Mouse (Mus musculus) retina, postnatal 1 day (tissue): ENCODE results near the gene Tcp1.

Experiments used
- DNase-seq: peaks from one replicate; pipeline ENCODE4 v3.0.0-alpha.2; 2012

Gene Tcp1

DNA sequence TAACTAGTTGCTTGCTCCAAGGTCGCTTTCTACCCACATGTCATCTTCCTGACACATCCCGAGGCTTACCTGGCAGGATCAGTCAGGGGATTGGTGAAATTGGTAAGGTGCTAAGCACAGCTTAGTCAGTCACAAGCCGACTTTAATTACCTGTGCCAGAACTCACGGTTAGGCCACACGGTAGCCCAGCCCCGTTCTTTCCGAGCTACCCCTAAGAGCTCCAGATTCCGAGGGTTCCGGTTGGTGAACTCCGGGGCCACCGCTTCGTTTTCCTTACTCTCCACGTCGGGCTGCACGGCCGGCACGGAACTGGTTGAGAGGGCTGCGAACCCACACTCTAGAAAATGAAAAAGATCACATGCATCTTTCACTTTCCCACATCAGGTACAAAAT, at the start of gene Tcp1:
Tcp1 (plus strand) TSS at position 214 of the 393 bp plus-strand sequence.
- DNase-seq, result no peak

DNA sequence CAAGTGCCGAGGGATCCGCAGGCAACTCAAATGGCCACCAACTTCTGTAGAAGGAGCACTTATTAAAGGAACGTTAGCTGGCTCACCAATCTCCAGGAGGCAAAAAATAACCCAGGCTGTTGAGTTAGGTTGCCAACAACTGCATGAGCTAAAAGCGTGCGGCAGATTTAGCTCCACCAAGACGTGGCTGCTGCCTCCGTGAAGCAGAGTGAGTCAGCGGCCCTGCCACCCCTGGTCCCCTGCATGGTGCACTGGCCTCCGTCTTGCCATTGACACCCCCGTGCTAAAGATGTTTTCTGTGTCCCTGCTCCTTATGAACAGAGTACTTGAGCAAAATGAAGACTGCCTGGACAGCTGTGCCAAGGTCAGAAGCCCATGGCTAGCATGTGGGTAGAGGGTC, 48.6 kb upstream of the Tcp1 start:
- DNase-seq, result no peak

DNA sequence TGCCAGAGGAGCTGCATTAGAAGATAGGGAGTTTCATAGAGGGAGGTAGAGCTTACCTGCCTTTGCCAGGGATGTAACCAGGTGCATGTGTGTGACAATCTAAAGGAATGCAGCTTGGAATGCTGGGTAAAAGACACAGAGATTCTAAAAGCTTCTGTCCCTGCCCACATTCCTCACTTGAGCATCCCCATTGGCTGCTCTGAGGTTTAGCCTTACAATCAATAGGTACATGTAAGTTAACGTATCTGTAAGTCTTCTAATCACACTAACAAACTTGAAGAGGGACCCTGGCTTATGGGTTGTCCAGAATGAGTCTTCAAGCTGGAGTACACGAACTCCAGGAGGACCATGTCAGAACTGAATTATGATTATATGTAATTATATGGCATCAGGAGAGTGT, 47.5 kb upstream of the Tcp1 start, which contains the start of gene Mas1:
Mas1 (minus strand) TSS at position 101 of the 400 bp plus-strand sequence.
- no peak for DNase-seq

DNA sequence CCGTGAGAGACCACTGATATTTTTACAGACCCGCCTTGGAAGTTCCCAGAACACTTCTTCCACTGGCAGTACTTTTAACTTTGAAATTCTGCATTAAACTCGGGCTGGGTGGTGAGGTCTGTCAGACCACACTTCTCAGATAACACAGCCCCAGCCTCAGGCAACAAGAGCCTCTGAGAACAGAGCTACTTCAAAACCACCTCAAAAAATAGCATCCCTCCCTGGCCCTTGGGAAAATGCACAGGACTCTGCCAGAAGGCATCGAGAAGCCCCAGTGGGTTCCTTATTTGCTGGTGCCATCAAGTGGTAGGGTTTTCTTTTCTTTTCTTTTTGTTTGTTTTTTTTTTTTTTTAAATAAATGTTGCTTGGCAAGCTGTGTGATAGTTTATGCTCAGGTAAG, 46.9 kb upstream of the Tcp1 start:
- no peak for DNase-seq

DNA sequence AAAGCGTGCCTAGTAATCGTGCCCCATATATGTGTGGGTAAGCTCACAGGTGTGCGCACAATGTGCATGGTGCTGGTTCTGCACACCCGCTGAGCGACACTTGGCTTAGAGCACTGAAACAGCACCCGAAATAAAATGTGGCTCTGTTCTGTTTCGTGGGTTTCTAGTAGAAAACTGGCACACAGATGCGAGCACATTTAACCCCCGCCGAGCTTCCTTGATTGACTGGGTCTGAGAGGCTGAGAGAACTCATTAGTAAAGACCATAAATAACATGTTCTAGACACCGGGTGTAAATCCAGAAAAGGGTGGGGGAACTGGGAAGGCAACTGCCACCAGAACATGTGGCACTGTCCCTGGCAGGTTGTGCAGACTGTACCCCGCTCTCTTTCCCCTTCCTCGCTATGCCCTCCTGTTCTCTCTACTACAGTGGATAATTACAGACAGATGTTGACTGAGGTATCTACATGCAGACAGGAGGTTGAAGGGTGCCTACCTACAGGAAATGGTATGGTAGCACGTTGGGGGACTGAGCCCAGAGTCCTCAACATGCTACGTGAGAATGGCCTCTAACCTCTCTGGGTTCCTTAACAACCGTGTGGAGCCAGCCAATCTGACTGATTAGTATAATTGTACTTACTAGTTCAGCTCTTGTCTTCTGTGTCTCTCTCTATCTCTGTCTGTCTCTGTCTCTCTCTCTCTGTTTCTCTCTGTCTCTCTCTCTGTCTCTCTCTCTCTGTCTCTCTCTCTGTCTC, 43.0 kb upstream of the Tcp1 start:
- no peak for DNase-seq

GRCm38 (mm10) chr17:12875734-12876133, 39.8 kb upstream of the Tcp1 start, which contains the start of gene Mrgprh:
Mrgprh (plus strand) TSS chr17:12876034.
- no peak for DNase-seq

- peak; percentile 84 for DNase-seq
Measured at GRCm38 (mm10) chr17:12880178-12880577, 35.3 kb upstream of the Tcp1 start.

DNA sequence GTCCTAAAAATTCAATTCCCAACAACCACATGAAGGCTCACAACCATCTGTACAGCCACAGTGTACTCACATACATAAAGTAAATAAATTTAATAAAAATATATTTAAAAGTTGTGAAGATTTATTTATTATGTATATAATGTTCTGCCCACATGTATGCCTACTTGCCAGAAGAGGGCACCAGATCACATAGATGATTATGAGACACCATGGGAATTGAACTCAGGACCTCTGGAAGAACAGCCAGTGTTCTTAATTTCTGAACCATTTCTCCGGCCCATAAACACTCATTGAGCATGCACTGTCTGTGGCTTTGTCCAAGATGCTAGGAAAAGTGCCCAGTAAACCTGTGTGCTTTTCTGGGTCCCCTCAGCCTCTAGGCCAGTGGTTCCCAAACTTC, 34.3 kb upstream of the Tcp1 start:
- no peak for DNase-seq

DNA sequence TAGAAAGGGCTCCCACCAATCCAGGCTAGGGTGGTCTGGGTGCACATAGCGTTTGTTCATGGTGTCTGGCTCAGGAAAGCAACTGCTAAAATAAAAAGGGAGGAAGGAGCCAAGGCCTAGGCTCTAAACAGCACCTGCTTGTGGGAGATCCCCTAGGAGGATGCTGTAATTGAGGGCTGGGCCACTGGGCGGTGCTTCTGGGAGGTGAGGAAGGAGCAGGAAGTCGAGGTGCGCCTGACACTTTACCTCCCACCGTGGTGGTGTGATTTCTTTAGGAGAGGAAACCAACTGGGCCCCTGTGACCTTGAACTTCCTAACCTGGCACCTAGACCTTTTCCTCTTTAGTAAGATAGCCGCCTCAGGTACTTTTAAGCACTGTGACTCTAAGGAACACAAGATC, 28.9 kb upstream of the Tcp1 start:
- no peak for DNase-seq

DNA sequence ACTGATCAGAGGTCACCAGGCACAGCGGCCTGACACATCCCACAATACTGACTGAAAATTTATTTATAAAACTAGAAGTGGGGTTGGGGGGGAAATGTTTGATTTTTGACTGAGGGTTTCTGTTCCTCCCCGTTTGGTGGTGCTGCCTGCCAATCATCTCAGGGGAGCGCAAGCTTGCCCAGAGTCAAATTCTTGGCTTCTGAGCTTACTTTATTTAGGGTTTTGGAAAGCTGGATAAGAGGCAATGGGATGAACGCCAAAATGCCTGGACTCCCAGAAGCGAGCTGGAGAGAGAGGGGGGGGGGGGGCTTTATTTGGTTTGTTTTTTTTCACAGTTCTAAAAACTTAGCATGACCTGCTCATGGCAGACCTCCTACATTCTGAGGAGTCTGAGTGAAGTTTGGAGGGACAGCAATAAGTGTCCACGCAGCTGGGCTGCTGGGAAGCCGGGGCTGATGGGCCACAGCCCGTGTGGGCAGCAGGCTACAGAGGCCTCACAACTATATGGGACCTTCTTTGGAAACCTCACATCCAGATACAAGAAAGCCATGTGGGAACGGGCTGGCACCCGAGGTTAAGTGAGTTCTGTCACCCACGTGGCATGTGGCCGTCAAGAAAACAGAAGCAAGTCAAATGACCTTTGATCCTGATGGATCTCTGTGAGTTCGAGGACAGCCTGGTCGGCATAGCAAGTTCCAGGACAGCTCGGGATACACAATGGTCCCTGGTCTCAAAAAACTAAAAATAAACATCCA, 28.3 kb upstream of the Tcp1 start:
- DNase-seq, result no peak

- no peak for DNase-seq
Measured at GRCm38 (mm10) chr17:12891054-12891453, 24.4 kb upstream of the Tcp1 start.

DNA sequence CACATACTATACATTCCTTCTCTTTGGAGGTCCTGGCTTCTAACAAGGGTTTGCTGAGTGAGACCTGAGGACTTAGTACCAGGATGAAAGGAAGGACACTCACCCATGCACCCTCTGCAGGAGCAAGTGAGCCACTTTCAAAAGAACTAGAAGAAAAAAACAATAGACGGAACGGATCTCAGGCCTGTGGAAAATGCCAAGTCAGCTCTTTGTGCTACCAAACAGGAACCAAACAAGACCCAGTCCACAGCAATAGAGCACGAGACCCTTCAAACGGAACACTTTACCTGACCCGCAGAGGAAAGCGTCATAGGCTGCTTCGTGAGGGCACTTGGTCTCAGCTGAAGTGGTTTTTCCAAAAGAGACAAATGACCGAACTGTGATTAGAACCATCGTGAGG, 23.5 kb upstream of the Tcp1 start:
- no peak for DNase-seq

DNA sequence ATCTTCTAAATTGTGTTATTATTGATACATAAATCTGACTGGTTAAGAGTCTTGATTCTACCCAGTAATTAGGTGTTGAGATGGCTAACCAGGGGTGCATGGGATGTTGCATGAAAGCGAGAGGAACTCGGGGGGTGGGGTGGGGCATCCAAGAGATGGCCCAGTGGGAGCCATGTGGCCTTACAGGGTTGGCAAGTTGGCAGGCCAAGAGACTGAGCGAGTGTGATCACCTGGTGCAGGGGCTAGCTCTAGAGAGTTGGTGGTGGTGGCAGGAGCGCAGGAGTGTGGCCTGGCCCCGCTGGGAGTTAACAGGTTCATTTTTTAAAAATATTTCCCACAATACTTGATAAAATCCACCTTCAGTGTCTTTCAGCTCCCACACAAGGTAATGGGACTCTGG, 17.8 kb upstream of the Tcp1 start:
- no peak for DNase-seq

- peak; percentile 10 for DNase-seq
Measured at GRCm38 (mm10) chr17:12898607-12899006, 16.9 kb upstream of the Tcp1 start.

DNA sequence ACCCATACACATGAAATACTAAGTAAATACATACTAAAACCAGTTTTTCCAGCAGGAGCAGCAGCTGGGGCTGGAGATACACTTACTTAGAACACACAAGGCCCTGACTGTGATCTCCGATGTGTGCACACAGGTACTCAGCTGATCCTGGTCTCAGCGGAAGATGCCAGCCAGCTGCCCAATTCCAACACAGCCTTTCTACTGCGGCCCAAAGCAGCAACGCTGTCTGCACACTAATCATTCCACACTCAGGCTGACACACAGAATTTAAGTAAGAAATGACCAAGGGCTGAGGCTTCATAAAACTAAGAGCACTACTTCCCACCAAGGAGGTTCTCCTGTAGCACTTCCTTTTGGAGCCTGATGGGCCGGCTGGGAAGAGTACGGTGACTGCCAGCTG, 13.2 kb upstream of the Tcp1 start:
- DNase-seq, result no peak

DNA sequence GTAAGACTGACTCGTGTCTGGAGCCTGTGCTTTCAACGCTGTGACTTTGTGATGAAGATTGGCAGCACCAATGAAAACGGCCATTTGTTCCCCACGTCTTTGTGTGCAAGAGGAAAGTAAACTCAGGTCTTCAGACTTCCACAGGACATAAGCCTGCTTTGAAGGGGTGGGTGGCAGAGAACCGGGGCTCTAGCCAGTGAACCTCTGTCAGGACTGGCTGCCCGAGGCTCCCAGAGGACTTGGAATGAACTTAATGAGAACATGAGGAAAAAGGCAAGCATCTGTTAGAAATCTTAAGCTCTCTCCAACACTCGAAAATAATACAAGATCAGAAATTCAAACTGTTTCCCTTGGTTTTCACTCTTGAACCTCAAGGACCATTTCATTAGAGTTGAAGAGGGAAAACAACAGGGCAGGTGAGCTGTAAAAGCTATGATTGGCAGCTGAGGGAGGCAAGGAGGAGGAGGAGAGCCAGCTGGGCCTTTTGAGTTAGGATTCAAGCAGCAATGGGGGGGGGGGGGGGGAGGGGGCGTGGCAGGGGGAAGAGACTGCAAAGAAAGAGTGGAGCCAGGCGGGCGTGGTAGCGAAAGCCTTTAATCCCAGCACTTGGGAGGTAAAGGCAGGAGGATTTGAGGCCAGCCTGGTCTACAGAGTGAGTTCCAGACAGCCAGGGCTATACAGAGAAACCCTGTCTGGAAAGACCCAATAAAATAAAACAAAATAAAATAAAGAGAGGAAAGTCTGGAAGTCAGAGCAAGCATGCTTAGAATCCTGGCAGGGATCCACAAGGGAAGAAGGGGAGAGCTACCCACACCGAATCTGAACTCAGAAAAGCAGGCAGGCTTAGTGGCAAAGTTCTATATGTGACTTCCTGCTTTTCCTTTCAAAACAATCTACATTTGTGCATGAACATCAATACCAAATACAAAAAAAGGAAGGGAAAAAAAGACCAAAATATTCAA, 11.8 kb upstream of the Tcp1 start:
- DNase-seq, result no peak

GRCm38 (mm10) chr17:12904349-12904748, 11.2 kb upstream of the Tcp1 start:
- DNase-seq, result no peak

DNA sequence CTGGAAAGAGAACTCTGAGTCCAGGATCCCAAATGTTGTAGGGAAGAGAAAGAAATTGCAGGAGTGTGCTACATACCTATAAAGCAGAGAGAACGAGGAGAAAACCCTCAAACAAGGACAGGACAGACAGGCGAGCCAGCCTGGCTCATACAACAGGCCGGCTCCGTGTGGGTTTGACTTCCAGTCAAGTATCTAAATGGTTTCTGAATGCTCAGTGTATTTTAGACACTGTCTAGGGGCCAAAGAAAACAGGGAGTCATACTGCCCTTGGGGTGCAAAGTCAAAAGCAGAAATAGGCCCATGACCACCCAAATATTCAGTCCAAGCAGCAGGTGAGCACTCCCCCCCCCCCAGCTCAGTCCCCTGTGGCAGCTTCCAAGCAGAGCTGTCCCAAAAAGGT, 9.7 kb upstream of the Tcp1 start:
- no peak for DNase-seq

GRCm38 (mm10) chr17:12906436-12906835, 9.1 kb upstream of the Tcp1 start:
- DNase-seq, result no peak

DNA sequence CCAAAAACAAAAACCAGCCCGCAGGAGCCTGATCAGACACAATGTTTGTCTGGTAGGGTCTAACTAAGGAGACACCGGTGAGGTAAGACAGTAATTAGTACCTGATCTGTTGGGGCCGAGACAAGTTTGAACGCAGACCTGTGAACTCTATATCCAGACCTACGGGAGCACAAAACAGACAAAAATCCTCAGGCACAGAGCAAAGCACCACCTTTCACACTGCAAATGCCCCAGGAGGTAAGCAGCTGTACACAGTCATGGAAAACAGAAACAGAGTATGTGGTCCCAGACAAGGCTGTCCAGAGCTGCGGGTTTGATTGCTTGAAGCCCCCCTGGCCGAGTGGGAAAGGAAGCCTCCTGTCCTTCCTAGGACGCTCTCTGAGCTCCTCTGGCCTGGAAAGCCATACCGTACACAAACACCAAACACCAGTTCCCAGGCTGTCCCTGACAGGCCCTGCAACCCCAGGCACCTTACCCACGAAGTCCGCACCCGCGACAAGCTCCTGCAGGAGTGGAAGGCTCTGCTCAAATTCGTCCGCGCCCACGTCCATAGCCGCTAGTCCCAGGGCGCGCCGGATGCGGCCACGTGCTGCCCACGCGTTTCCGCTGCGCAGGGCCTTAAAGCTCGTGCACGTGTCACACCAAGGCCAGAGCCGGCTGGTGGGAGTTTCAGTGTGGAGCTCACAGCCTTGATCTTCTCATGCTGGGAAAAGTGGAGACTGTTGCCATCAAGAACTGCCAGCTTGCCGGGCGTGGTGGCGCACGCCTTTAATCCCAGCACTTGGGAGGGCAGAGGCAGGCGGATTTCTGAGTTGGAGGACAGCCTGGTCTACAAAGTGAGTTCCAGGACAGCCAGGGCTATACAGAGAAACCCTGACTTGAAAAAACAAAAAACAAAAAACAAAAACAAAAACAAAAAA, 5.9 kb upstream of the Tcp1 start, which contains the start of gene Pnldc1:
Pnldc1 (minus strand) TSS at position 870 of the 920 bp plus-strand sequence.
- DNase-seq, result no peak

- no peak for DNase-seq
Measured at GRCm38 (mm10) chr17:12910391-12910790, 5.1 kb upstream of the Tcp1 start.
